Mouse (Mus musculus) cerebellum, adult 9-11 months (tissue): ENCODE measurements around the gene Ahsa2.
"Not testable (repeated sequence)": the region's sequence is repeated elsewhere in the genome, so short reads cannot be mapped to it uniquely, and the experiment has no call there.

Source experiments
- DNase-seq: peaks from one replicate; pipeline ENCODE4 v3.0.0; 2022

Gene Ahsa2

DNA sequence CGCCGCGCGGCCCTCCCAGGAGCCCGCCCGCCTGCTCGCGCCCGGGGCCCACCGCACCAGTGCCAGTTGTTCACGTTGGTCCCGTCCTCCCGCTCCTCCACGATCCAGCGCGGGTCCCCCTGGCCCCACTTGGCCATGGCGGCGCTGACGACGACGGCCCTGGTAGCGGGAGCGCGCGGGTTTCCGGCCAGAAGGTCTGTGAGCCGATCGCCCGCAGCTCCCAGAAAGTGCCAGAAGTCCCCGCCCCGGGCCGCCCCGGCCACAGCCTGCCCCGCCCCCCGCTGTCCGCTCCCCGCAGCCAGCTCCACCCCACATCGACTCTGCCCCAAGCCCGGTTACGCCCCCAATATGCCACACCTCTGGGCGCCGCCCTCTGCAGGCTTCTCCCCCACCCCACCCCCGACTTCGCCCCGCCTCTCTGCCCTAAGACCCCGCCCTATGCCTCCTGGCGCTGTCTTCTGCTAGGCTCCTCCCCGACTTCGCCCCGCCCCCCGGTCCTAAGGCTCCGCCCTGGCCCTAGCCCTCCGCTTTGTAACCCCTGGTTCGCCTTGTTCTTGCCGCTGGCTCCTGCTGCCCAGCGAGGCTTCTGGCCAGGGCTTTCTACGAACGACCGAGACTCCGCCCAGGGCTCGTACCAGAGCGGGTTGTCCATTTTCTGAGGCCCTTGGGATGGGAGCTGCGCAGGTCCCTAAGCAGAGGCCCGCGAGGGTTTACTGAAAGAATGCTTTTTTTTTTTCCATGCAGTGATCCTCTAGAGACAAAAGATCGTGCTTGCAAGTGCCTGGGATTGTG is at the start of gene Ahsa2:
TSS of gene Ahsa2 (minus strand) at position 313 of the 792 bp plus-strand sequence.
- peak; percentile 93 for DNase-seq

- no peak for DNase-seq
Measured at GRCm38 (mm10) chr11:23537446-23537845, 39.6 kb upstream of the Ahsa2 start.

DNA sequence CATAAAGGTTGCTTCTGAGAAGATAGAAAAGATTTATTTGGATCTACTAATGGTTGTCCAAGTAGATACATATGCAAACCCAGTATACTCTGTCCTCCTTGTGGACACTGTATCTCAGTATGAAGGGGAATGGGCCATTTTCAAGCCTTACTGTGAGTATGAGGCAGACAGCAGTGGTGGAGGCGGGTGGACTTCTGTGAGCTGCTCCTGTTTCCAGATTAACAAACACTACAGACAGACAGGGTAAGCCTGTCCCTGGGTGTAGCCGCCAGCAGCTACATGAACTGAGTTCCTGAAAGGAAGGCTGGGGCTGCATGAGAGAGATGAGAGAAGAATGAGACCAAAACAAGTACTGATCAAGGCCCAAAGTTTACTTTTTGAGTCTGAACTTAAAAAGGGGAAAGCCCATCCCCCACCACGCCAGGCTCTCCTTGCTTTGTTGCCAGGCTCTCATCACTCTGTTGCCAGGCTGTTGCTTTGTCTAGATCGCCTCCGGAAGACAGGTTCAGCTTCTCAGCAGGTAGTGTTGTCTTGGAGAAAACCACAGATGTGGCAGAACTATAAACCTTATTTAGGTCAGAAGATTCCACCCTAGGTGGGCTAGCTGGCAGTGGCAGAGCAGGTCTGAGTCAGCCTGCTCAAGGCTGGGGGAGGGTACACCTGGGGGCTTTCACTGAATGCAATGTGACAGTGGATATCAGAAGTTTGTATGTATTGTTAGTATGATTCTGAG is 22.8 kb upstream of the Ahsa2 start, which contains the start of gene 1700093K21Rik:
TSS of gene 1700093K21Rik (minus strand) at position 683 of the 733 bp plus-strand sequence.
- DNase-seq, result no peak

DNA sequence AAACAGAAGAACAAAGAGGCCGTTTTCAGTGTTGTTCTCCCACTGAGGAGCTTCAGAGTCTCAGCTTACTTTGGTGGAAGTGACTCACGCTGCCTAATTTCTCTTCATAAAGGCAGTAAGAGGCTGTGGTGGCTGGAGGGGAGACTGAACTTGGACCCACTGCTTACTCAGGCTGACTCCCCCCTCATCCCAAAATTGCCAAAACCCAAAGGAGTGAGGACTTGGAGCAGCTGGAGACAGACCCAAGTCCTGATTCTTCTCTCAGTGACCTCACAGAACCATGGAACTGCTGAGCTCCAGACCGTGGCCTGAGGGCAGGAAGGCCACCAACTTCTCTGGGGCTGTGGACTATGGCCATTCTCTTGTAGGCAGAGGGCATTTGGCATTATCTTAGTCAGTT is 21.2 kb upstream of the Ahsa2 start:
- DNase-seq, result no peak

DNA sequence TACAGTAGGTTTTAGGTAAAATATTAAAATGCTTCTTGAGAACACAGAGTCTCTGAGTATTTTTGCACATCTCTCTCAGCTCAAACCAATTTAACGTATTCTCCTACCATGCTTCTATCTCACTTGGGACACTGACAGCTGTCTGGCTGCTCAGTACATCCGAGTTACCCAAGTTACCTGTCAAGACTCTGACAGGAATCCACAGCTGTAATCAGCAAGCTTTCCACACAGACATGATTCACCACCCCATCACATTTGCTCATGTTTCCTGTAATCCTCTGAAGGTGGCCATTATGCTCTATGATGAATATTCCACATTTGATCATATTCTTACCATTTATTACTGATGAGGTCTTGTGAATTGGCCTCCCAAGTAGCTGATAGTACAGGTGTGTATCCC is 17.5 kb upstream of the Ahsa2 start:
- no peak for DNase-seq

DNA sequence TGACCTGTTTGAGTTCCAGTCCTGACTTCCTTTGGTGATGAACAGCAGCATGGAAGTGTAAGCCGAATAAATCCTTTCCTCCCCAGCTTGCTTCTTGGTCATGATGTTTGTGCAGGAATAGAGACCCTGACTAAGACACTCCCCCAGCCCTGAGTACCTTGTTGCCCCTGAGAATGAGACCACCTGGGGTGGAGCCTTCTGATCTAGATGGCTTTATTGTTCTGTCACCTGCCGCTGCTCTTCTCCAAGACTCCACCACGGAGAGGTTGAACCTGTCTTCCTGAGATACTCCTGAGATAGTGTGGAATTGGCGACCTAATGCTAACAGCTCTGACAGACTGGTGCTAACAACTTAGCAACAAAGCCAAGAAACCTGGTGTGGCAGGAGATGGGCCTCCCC is 17.0 kb upstream of the Ahsa2 start:
- not testable (repeated sequence) for DNase-seq

GRCm38 (mm10) chr11:23504801-23505200 is 7.0 kb upstream of the Ahsa2 start:
- DNase-seq, result not testable (repeated sequence)

DNA sequence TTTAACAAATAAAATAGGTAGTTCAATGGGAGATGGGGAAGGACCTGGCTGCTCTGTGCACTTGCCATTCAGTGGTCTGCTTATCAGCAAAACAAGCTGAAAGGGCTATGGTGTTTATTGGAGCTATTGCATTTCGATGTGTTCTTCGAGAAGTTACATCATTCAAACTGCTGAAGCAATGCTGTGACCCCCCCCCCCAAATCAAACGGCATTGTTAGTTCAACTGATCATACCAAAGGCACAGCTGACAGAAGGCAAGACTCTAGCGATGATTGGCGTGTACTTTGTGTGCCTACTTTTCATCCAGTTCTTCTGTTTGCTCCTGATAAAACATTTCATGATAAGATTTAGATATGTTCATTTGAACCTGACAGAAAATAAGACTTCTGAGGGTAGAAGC is 779 bp upstream of the Ahsa2 start:
- DNase-seq, result peak; percentile 6

DNA sequence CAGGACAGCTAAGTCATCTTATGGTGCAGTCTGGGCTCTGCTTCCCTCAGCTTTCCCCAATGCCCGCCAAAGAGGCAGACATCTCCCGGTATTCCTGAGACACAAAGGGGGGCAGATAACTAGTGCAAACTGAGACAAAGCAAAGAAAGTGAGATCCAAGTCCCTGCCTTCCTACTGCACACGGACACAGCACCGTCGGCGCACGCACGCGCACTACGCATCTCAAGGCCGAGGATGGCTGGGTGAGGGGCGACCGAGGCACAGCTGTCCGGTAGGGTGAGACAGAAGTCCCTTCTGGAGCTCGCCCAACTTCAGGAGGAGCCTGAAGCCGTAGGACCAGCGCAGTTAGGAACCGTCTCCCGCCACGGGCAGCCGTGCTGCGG is 504 bp downstream of the Ahsa2 start:
- DNase-seq, result no peak

- DNase-seq, result peak; percentile 77
Measured at GRCm38 (mm10) chr11:23496661-23497060, 1.2 kb downstream of the Ahsa2 start.

GRCm38 (mm10) chr11:23495231-23495630 is 2.6 kb downstream of the Ahsa2 start:
- no peak for DNase-seq

- no peak for DNase-seq
Measured at GRCm38 (mm10) chr11:23492048-23492790, 5.6 kb downstream of the Ahsa2 start.

DNA sequence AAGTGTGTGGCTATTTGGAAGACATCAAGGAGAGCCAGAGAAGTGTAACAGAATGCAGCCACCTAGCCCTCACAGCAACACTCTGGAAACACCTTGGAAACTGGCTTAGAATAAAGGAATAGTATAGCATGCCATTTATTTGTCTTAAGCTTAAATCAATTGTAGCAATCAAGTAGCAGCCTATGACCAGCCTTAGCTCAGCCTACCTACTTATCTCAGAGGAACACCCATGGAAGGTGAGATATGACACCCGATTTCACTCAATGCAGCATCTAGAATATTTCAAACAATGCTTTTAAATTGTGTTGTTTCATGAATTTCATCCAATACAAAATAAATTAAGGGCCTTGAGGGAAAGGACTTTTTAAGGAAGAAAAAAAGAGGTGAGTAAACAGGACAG is 7.9 kb downstream of the Ahsa2 start:
- DNase-seq, result no peak

DNA sequence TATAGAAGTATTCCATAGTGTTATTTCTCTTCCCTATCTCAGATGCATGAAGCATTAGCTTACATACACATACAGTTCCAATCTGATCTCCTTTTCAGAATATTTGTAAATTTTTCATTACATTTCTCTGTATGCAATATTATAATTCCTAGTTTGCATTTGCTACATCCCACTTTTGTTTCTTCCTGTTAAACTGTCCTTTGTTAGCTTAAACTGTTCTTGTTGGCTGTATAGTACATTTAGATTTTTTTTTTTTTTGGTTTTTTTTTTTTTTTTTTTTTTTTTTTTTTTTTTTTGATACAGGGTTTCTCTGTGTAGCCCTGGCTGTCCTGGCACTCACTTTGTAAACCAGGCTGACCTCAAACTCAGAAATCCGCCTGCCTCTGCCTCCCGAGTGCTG is 32.0 kb downstream of the Ahsa2 start:
- DNase-seq, result not testable (repeated sequence)
